Mouse (Mus musculus) retina, postnatal 7 days (tissue): ENCODE measurements around the gene Smarca4.
"Not testable (repeated sequence)": the region's sequence is repeated elsewhere in the genome, so short reads cannot be mapped to it uniquely, and the experiment has no call there.

ENCODE experiments used
- DNase-seq: peaks from one replicate; pipeline ENCODE4 v3.0.0-alpha.2; 2012; ENCODE audit warnings: low read depth, low spot score

Gene Smarca4

DNA sequence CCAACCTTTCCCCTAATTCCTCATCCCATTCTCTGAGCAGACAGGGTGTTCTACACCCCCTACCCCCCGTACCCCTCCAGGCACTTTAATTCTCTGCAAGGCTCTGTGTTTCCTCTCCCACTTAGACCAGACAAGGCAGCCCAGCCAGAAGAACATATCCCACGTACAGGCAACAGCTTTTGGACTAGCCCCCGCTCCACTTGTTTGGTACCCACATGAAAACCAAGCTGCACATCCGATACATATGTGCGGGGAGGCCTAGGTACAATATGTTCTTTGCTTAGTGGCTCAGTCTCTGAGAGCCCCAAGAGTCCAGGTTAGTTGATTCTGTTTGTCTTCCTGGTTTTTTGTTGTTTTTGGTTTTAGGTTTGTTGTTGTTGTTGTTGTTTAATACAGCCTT, 46.1 kb downstream of the Smarca4 start:
- DNase-seq: no peak

DNA sequence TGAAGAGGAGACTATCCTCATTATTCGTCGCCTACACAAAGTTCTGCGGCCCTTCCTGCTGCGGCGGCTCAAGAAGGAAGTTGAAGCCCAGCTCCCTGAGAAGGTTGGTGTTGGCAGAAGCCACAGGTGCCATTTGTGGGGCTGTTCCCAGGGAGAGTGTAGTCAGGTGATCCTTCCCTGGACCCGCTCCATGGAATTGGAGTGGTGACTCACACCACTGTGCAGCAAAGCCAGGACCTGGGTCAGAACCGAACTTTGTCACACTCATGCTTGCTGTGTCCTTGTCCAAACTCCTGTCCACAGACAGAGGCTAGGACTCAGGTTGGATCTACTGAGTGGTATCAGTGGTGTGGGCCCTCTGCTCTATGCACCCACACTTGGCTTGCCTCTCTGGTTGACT, 53.0 kb downstream of the Smarca4 start:
- no peak for DNase-seq

DNA sequence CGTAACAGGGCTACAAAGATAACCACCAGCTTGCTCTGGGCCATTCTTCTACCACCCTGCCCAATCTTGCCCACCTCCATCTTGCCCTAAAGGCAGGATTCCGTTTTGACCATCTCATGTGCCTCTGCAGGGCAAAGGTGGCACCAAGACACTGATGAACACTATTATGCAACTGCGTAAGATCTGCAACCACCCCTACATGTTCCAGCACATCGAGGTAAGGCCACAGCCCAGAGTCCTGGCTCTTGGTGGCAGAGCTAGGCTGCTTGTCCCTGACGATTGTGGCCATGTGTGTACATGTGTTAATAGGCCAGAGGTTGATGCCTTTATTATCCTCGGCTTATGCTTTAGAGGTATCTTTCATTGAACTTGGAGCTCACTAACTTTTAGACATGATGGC, 54.4 kb downstream of the Smarca4 start:
- DNase-seq: no peak

DNA sequence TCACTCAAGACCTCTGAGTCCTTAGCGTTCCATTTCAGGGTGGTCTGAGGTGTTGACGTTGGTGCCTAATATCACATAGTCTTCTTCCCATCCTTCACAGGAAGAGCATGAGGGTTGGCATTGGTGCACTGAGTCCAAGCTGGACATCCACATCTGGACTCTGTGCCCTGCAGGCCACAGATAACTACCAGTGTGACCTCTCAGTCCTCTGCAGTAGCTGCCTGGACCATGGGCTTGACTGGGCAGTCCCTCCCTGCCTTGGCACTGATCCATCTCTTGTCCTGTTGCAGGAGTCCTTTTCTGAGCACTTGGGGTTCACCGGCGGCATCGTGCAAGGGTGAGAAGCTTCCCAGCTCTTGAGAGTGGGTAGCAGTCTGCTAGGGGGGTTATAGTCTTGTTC, 55.8 kb downstream of the Smarca4 start:
- DNase-seq: no peak

DNA sequence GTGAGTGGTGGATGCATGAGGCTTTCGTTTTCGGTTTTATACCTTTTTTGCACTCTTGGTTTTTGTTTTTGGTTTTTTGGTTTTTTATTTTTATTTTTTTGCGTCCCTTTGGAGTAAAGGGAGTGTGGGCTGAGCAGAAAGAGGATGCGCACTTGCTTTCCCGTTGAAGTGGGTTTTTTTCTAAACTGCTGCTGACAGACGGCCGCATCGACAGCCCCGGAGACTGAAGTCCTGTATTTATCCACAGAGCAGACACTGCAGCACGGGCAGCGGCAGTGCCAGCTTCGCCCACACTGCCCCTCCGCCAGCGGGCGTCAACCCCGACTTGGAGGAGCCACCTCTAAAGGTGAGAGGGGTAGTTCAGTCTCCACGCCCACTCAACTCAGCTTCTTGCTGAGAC, 61.7 kb downstream of the Smarca4 start:
- no peak for DNase-seq

DNA sequence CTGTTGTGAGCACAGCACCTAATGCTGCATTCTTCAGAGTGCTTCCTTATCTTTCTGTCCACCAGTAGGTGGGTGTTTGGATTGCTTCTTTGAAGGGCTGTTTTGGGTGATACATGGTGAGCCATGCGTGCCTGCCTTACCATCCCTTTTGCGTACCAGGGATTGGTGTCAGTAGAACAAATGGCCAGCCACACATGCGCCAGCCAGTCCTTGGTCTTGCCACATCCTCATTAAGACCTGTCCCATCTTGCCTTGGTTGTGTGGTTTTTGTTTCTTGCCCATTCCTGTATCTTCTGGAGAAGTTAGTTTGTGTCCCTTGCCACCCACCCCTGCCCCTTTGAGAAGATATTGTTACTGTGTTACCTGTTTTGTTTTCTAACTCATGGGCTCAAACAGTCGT, 64.5 kb downstream of the Smarca4 start:
- DNase-seq: no peak

DNA sequence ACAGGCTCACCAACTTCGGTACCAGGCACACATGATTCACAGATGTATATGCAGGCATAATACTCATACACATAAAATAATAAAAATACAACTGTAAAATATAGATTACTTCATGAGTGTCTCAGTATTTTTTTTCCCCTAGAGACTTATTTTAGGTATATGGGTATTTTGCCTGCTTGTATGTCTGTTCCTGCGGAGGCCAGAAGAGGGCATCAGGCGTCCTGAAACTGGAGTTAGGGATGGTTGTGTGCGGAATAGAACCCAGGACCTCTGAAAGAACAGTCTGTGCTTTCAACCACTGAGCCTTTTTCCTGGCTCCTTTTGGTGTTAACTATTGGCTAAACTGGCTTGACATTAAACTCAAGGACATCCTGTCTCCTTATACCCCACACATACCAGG, 66.9 kb downstream of the Smarca4 start:
- no peak for DNase-seq

DNA sequence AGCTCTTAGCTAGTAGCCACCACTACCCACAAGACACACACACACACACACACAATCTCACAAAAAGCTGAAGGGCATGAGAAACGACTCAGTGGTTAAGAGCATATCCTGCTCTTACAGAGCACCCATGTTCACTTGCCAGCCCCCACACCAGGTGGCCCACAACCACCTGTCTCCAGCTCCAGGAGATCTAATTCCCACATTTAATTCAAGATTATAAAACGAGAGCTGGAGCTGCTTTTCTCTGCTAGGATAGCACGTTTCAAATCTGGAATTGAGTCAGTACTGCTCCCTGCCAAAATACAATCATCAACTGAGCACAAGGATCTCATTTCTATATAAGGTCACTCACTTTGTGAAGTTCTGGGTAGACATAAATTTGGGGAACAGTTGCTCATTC, 67.9 kb downstream of the Smarca4 start:
- no peak for DNase-seq

DNA sequence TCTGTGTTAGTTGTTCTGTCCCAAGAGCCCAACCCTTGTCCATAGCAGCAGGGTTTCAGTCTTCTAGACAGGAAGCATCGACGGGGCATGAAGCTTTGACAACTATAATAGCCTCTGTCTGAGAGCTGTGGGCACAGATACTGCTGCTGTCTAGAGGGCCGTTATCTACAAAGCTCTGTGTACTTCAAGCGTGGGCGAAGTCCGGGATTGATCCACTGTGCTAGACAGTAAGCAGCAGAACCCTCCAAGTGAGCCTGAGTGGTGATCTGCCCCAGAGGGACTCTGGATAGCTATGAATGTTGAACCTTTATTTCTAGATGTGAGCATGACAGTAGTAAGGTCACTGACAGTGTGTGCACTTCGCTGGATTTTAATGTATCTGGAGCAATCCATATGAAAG, 72.6 kb downstream of the Smarca4 start:
- DNase-seq: no peak

DNA sequence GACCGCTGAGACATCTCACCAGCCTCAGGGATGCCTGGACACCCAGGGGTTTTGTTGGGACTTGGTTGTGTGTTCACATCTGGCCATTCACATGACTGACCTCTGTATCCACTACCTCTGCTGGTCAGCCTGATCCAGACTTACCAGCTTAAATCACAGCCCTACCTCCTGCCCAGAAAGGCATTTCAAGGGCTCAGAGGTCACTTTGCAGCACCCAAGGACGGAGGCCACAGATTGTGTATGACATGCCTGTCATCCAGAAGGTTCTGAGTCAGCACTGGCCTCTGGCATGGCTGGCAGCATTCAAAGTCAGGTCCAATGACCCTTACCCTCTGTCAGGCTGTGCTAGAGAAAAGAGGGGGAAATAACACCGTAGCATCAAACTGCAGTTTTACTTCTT, 74.1 kb downstream of the Smarca4 start:
- no peak for DNase-seq

DNA sequence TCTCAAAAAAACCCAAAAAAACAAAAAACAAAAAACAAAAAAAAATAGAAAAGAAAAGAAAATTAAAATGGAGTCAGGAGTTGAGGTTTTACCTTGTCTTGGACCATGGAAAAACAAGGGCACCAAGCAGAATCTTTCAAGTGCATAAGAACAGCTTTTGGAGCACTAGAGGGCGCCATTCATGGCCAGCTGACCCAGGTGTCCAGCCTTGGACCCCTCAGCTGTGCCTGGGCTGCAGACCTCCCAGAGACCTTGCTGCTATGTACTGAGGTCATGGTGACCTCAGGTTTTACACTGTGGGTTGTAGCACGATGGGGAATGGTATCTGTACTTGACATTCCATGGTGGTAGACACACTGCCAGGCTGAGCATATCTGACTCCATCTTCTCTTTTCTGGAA, 75.9 kb downstream of the Smarca4 start:
- DNase-seq: peak; percentile 11

DNA sequence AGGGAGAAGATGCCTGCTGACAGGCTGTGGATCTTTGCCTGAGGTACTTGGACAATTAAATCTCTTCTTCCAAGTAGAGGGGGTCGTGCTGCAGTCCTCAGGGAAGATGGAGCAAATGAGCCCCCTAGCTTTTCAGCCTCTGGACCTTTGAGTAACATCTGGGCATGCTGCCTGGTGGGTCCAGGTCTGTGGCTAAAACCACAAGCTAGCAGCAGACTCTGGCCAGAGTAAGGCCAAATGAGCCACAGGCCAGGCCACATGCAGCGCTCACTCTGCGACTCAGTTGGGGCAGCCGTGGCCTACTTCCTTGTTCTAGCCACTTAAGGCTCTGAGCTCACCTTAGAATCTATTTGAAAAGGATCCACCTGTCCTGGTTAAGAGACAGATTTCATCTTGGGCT, 76.5 kb downstream of the Smarca4 start:
- DNase-seq: no peak

DNA sequence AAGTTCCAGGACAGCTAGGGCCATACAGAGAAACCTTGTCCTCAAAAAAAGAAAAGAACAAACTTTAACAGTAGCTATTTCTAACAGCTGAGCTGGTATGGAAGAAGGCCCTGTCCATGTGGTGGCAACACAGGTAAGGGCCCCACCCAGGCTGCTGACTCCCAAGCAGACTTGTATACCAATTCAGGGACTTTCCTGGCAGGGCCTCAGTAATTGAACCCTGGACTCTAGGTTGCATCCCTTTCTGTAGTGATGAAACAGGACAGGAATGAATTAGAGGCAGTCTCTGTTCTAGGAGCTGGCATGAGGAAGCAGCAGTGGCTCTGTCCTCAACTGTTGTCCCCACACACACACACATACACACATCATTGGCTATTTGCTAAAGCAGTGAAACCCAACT, 78.1 kb downstream of the Smarca4 start:
- DNase-seq: no peak

DNA sequence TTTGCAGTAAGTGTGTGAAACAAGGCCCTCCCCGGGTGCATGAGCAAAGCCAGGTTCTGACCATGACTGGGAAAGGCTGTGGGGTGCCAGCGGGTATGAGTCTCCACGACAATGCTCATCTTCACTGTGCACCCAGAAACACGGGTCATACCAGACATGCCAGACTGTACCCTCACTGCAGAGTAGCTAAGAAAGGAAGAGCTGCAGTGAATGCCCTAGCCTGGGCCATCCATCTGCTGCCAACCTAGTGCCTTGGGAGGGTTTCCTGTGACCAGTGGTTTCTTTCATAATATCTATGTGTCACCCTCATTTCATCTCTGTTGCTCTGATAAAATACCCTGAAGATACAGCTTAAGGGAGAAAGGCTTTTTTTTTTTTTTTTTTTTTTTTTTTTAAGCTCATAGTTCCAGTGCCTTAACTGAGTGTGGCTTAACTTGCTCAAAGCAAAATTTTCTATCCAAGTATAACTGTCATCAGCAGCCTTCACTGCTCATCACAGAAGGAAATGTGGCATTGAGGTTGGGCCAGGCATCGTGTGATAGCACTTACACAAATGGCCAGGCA, 79.3 kb downstream of the Smarca4 start:
- no peak for DNase-seq

DNA sequence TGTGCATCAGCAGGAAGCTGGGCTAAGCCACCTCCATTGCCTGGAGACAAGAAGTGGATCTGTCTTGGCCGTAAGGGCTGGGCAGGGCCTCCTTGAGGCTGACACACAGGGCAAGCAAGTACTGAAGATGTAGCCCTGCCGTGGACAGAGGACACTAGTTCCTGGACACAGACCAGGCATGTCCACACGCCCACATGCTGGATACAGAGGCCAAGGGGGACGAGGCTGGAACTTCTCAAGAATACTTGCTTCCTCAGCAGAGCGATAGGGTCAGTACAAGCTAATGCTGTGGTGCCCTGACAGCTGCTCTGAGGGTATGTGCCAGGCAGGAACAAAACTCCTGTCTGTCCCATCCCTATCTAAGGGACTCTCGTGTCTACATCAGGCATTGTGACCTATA, 81.2 kb downstream of the Smarca4 start:
- DNase-seq: no peak

DNA sequence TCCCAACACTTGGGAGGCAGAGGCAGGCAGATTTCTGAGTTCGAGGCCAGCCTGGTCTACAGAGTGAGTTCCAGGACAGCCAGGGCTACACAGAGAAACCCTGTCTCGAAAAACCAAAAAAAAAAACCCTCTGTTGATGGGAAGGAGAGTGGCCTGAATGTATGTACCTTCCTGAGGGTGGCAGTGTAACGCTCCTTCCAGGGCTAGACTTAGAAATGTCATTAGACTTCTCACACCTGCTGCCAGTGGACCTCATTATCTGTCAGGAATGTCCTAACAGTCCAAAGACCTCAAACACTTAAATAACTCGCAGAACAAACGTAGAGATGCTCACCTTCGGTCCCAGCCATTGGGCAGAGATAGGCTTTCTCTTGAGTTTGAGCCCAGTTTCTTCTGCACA, 83.3 kb downstream of the Smarca4 start:
- DNase-seq: not testable (repeated sequence)

DNA sequence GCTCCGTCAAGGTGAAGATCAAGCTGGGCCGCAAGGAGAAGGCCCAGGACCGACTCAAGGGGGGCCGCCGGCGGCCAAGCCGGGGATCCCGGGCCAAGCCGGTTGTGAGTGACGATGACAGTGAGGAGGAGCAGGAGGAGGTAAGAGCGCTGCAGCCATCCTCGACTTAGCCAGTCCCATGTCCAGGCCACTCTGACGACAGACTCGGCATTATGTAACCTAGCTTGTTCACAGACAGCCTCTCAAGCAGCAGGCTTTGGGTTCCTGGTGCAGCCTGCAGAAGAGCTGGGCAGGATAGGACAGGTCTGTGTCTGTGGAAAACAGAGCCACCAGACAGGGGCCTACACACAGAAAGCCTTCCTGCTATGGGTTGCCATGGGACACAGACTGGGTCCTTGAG, 85.1 kb downstream of the Smarca4 start:
- no peak for DNase-seq

DNA sequence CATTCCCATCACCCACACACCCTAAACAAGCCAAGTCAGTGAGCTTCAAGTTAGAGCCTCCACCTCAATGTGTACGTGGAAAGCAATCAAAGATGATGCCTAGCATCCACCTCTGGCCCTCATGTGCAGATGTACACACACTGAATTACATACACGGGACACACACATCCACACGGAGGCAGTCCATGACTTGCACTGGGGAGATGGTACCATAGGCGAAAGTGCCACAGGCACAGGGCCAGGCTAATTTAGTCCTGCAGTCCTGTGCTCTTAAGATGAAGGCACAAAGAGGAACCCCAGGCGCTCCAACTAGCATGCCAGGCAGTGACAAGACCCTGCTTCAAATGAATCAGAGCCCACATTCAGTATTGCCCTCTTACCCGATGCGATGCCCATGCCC, 87.5 kb downstream of the Smarca4 start:
- DNase-seq: no peak

DNA sequence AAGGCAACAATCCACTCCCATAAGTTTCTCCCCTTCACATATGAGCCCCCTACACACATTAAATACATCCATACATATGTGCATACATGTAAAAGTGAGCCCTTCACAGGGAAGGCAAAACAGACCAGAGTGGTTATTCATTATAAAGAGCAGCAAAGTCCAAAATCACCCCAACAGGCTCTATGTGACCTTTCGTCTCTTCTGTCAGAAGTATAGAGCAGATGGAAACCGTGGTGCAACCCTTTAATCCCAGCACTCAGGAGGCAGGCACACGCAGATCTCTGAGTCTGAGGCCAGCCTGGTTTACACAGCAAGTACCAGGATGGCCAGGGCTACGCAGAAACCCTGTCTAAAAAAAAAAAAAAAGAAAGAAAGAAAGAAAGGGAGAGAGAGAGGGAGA, 90.1 kb downstream of the Smarca4 start:
- DNase-seq: no peak

DNA sequence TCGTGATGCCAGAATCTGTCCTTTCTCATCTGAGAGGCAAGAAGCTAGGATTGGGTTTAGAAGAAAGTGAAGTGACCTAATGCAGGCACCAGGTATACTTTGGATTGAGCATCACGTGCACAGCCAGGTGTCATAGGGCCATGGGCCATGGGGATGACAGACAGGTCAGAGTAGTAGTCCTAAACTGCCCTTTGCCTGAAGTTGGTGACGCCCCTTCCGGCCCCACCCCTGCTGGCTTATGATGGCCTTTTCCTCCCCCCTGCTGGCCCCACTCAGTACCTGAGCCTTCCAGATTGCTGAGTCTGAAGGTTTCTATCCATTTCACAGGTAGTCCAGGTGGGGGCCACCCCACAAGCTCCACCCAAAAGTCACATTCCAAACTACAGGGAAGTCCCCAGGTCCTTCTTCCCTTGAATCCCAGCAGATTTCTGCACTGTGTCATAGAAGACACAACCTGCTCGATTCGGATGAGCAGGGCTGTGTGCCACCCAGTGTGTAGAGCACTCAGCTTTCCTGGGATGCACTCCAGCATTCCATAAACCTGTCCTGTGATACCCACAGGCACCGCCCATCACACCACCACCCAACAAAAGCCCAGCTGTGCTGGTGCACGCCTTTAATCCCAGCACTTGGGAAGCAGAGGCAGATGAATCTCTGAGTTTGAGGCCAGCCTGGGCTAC, 90.8 kb downstream of the Smarca4 start:
- DNase-seq: no peak

DNA sequence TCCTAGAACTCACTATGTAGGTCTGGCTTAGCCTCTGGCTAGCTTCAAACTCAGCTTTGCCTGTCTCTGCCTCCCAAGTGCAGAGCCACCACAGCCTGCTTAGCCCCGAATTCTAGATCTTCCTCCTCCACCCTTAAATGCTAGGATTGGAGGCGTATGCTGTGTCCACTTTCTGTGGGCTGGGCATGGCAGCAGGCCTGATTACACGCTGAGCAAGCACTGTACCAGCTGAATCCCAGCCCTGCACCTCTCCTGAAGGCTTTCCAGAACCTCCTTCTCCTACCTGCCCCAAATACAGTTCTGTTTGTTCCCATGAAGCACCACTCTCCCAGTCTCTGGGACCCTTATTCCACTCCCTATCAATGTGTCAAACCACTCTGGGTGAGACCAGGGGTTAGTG, 93.4 kb downstream of the Smarca4 start:
- DNase-seq: no peak

DNA sequence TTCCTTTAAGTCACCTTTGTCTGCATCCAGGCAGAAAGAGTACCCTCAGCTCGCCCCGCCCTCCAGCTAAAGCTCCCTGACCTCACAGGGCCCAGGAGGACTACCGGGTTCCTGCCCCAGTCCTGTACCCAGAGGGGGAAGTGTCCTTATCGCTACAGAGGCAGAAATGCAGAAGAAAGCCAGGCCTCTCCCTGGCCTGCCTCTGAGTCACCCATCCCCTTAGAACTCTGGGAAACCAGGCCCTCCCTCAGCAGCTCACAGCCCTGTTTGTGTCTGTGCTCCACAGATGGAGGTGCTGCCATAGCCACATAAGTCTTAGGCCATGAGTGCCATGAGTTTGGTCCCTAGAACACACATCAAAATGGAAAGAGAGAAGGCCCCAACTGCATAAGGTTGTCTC, 99.3 kb downstream of the Smarca4 start:
- no peak for DNase-seq

DNA sequence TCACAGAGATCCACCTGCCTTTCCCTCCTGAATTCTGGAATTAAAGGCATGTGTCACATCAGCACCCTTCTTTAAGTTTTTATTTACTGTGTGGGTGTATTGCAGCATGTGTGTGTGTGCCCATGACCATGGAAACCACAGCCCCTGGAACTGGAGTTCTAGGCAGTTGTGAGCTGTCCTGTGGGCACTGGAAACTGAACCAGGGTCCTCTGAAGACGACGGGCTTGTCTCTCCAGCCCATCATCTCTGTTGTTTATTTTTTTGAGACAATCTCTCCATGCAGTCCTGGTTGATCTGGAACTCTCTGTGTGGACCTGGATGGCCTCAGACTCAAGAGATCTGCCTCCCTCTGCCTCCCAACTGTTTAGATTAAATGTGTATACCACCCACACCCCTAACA, 101.0 kb downstream of the Smarca4 start:
- no peak for DNase-seq

DNA sequence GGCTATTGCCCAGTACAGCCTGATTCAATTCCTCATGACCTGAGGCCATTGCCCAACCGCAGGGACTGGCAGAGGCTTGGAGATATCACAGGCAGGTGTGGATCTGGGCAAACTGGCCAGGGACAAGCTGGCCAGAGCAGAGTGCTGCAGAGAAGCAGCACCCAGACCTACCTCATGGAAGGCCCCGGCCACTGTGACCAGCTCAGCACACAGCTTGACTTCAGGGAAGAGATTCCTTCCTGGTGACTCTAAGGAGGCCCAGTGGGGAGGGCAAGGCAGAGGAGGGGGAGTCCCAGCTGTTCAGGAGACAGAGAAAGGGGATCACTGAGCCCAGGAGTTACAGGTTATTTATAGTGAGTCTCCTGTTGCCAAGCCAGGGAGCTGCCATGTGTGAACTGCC, 105.1 kb downstream of the Smarca4 start:
- DNase-seq: no peak
